Mouse (Mus musculus): ENCODE measurements at regions not wholly inside any gene's neighbourhood (a gene's known extent, or its start where the extent isn't known, plus 50 kb on each side); places are given as distances from the start of the nearest gene placed in this dataset.

- no peak for DNase-seq (ENCODE audit: low read depth)
These were observed 64.2 kb upstream of the Paip1 start for GRCm38 (mm10) chr13:119364160-119364559.

DNA sequence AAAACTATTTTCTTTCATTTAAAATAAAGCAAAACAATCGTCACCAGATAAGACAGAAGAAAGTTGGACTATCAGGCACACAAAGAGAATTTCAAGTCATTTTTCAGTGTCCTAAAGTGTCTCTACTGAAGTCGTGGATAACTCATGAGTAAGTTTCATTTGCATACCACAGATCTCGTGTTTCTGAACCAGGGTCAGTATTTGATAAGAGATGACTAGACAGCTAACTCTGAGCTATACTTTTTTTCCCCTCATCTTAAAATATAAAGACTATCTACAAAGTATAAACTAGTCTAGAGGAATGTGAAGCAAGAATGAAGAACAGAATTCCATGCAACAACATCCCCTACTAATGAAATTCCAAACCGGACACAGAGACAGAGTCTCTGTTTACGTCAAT, 60.9 kb upstream of the Paip1 start:
- no peak for DNase-seq (ENCODE audit: low read depth)

DNA sequence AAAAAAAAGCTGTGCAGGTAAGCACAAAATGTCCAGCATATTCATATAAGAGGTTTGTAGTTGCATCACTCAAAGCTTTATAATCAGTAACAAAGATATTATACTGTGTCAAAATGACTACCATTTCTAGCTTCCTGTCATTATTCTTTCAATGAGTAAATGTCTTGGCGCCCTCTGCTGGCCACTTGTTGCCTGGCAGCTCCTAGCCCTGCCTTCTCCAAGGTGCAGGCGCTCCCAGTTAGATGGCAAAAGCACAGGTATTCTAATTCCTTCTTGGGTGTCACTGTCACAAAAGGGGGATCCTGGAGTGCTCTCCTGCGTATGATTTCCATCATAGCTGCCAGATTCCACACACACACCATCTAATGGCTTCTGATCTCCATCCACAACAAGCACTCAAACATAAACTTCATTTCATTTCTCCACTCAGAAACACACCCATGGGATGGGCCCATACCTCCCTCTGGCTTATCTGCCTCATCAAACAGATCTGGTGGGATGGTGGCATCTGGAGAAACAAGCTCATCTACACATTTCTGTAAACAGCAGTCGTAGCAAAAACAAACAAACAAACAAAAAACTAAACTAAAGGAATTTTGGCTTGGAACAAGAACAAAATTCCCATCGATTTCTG, 49.9 kb upstream of the Paip1 start:
- peak; percentile 58 for DNase-seq (ENCODE audit: low read depth)
